Mouse (Mus musculus) stomach, embryonic 14.5 days (tissue): Measurements from ENCODE around the gene Rfwd3. TPM values are rescaled to one million over a fixed set of nuclear protein-coding genes. Genes with fewer than 3 reads are reported as not detected.

Source experiments
- ATAC-seq: fragments of 200-750 bp; cut with Nextera tagmentation; 2 replicates; pipeline ENCODE4 v1.8.0; 2017; ENCODE audit warnings: low read depth, moderate TSS enrichment; ENCODE audit not compliant: insufficient number of reproducible peaks, insufficient read depth, low FRiP score
- H3K27ac ChIP-seq: fragments of 300-500 bp; sonication (generic); 2 replicates; pipeline ENCODE4 v1.5.1; 2014; ENCODE audit warnings: mild to moderate bottlenecking, low read length, moderate library complexity, mixed read lengths
- H3K27me3 ChIP-seq: fragments of 300-500 bp; sonication (generic); 2 replicates; pipeline ENCODE4 v1.6.1; 2014; ENCODE audit warnings: low read length, control low read depth, mixed read lengths; ENCODE audit not compliant: control insufficient read depth, insufficient read depth
- H3K36me3 ChIP-seq: fragments of 300-500 bp; sonication (generic); 2 replicates; pipeline ENCODE4 v1.6.1; 2014; ENCODE audit warnings: mild to moderate bottlenecking, control low read depth, low read length, moderate library complexity, mixed read lengths; ENCODE audit not compliant: control insufficient read depth, insufficient read depth
- H3K4me1 ChIP-seq: fragments of 300-500 bp; sonication (generic); 2 replicates; pipeline ENCODE4 v1.6.1; 2014; ENCODE audit warnings: low read length, control low read depth, mixed read lengths; ENCODE audit not compliant: control insufficient read depth, insufficient read depth
- H3K4me2 ChIP-seq: fragments of 300-500 bp; sonication (generic); replicated peaks from 2 replicates; pipeline ENCODE4 v1.6.1; 2014; ENCODE audit warnings: low read depth, low read length, control low read depth
- H3K4me3 ChIP-seq: fragments of 300-500 bp; sonication (generic); 2 replicates; pipeline ENCODE4 v1.5.1; 2014; ENCODE audit warnings: low read depth, low read length, control low read depth
- H3K9ac ChIP-seq: fragments of 300-500 bp; sonication (generic); replicated peaks from 2 replicates; pipeline ENCODE4 v1.6.1; 2014; ENCODE audit warnings: low read depth, mild to moderate bottlenecking, control low read depth, low read length, moderate library complexity, mixed read lengths
- H3K9me3 ChIP-seq: fragments of 300-500 bp; sonication (generic); 2 replicates; pipeline ENCODE4 v1.6.1; 2016; ENCODE audit warnings: low read depth, low read length, control low read depth; ENCODE audit not compliant: control insufficient read depth
- WGBS: fragments of 180-500 bp; shearing (Covaris S2); extraction: QIAGEN DNeasy Blood & Tissue Kit; methylation state at CpG from one replicate; pipeline ENCODE4 v1.1.7; 2014; 5-methylcytosine and 5-hydroxymethylcytosine counted together
- polyA plus RNA-seq: library from polyadenylated mRNA; unstranded; fragments of >200 nt; fragmentation: Nextera tagmentation; extraction: Ambion mirVana; gene quantifications from 2 replicates; pipeline ENCODE4 v1.2.1, GENCODE M21; 2014

Rfwd3 gene
- polyA plus RNA-seq, 1 experiment from 2014 or later: 54.7 TPM

DNA sequence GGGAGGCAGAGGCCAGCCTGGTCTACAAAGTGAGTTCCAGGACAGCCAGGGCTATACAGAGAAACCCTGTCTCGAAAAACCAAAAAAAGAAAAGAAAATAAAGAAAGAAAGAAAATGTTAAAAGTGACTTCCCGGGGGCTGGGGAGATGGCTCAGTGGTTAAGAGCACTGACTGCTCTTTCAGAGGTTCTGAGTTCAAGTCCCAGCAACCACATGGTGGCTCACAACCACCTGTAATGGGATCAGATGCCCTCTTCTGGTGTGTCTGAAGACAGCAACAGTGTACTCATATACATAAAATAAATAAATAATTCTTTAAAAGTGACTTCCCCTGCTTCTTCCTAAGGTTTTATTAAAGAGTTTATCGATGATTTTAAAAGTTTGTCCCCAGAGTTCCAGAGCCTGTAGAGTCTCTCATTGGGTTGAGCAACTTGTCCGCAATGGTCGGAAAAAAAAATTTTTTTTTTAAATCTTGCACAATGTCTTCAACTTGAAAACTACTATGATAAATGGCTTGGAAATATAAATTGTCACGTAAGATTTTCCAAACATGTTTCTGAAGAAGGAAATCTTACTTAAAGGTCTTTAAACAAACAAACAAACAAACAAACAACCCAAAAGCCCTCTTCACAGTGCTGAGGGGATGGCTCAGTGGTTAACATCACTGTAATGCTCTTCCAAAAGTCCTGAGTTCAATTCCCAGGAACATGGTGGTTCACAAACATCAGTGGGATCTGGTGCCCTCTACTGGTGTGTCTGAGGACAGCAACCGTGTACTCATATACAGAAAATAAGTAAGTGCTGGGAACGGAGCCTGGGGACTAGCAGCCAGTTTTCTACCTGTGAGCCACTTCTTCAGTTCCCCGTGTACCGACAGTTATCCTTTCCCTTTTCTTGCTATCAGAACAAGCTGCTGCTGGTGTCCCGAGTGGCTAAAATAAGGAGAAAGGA, 850 bp upstream of the Rfwd3 start:
- 63% methylated on average over 11 of the region's 11 CpGs for WGBS
- no peaks in the 10 kb centered on the region for H3K27me3 ChIP-seq
- H3K9me3 ChIP-seq: no peaks in the 10 kb centered on the region
- H3K27ac ChIP-seq: peak overlapping the region; percentile 44; the same call in 1 of the 2 replicates
- peak overlapping the region; percentile 29; the same call in 1 of the 2 replicates for H3K4me2 ChIP-seq
- H3K4me3 ChIP-seq: peak overlapping the region; percentile 93; the same call in 1 of the 2 replicates
- H3K36me3 ChIP-seq: peaks cover 9% of the 10 kb centered on the region; the same call in 1 of the 2 replicates
- H3K4me1 ChIP-seq: no peaks in the 10 kb centered on the region
- no peak for ATAC-seq
- H3K9ac ChIP-seq: no peak overlapping the region

DNA sequence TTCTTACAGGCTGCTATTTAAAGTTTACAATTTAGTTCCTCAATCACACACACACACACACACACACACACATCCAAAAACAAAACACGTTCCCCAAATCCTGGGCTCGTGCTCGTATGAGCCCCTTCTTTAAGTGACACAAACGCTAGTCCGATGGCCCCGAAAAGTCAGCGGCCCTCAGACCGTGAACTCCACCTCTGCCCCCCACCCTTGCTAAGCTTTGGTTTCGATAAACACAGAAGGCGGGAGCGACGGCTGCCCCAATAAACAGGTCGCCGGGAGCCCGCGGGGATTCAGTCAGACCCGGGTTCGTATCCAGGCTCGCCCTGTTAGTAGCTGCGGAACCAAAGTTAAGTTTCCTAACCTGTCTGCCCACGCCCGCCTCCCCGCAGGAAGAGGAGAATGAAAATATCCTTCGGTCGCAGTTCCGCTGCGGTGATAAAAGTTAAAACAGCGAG, 630 bp downstream of the Rfwd3 start:
- H3K36me3 ChIP-seq: peaks cover 9% of the 10 kb centered on the region; the same call in 1 of the 2 replicates
- peak overlapping the region; percentile 90 for H3K27ac ChIP-seq
- H3K4me1 ChIP-seq: no peaks in the 10 kb centered on the region
- H3K4me3 ChIP-seq: peak overlapping the region; percentile 93
- peak; percentile 31; the same call in 1 of the 2 replicates for ATAC-seq
- H3K9me3 ChIP-seq: no peaks in the 10 kb centered on the region
- H3K9ac ChIP-seq: peak overlapping the region; percentile 89
- WGBS: 0% methylated on average over 28 of the region's 28 CpGs
- no peaks in the 10 kb centered on the region for H3K27me3 ChIP-seq
- H3K4me2 ChIP-seq: peak overlapping the region; percentile 36

DNA sequence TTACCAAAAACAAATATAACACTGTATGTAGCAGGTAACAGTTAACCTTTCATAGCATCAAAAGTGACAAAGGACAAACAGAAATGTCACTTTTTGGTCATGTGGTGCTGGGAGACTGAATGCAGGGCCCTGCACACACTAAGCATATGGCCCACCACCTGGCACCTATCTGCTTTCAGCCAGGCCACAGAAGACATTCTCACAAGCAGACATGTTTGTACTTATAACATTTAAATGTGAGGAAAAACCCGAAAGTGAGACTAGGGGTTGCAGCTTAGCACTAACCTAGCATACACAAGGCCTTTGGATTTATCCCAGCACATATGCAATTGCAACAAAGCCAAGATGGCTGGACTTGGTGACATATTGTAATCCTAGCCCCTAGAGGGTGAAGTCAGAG, 2.0 kb downstream of the Rfwd3 start:
- Histone ChIP-seq H3K4me1 (no peaks in the 10 kb centered on the region), H3K27me3 (no peaks in the 10 kb centered on the region), H3K9me3 (no peaks in the 10 kb centered on the region), H3K4me3 (no peak overlapping the region), H3K9ac (no peak overlapping the region), H3K4me2 (no peak overlapping the region), H3K27ac (no peak overlapping the region), H3K36me3 (peaks cover 22% of the 10 kb centered on the region)
- 69% methylated on average over 1 of the region's 1 CpGs for WGBS
- ATAC-seq: no peak

DNA sequence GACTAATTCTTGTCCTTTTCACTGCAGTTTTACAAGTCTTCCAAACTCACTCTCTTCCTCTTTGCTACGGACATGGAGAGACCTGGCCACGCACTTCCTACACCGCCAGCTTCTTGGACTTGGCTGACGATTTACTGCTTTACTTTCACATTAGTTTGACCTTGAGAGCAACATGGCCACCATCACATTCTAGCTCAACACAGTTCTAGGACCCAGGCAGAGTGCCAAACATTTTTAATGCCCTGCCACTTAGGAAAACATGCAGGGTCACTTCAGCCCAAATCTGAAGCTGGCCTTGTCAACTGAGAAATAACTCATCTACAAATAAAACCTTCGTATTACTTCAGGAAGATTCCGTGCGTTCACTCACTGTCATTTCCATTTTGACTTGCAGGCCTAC, 8.3 kb downstream of the Rfwd3 start:
- peaks cover 61% of the 10 kb centered on the region for H3K36me3 ChIP-seq
- no peaks in the 10 kb centered on the region for H3K27me3 ChIP-seq
- H3K27ac ChIP-seq: no peak overlapping the region
- no peak for ATAC-seq
- WGBS: 87% methylated on average over 7 of the region's 7 CpGs
- no peaks in the 10 kb centered on the region for H3K4me1 ChIP-seq
- no peak overlapping the region for H3K4me2 ChIP-seq
- H3K4me3 ChIP-seq: no peak overlapping the region
- H3K9me3 ChIP-seq: no peaks in the 10 kb centered on the region
- no peak overlapping the region for H3K9ac ChIP-seq

DNA sequence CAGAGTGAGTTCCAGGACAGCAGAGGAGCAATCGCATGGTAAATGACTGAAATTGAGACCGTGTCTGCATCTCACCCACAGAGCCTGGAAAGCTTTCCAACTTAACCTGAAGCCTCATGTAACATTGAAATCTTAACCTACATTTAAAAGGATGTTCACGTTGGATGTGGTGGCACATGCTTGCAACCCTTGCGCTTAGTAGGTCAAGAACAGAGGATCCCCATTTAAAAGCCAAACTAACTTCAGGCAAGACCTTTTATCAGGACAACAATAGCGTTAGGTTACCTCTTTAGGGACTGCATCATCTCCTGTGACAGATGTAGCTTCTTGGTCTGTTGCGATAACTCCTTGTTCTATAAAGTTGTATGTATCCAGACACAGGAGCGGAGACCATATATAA, 9.4 kb downstream of the Rfwd3 start:
- Histone ChIP-seq H3K9me3 (no peaks in the 10 kb centered on the region), H3K4me2 (no peak overlapping the region), H3K27me3 (no peaks in the 10 kb centered on the region), H3K9ac (no peak overlapping the region), H3K27ac (no peak overlapping the region), H3K4me3 (no peak overlapping the region), H3K36me3 (peaks cover 67% of the 10 kb centered on the region), H3K4me1 (no peaks in the 10 kb centered on the region)
- WGBS: 94% methylated on average over 7 of the region's 7 CpGs
- ATAC-seq: no peak

DNA sequence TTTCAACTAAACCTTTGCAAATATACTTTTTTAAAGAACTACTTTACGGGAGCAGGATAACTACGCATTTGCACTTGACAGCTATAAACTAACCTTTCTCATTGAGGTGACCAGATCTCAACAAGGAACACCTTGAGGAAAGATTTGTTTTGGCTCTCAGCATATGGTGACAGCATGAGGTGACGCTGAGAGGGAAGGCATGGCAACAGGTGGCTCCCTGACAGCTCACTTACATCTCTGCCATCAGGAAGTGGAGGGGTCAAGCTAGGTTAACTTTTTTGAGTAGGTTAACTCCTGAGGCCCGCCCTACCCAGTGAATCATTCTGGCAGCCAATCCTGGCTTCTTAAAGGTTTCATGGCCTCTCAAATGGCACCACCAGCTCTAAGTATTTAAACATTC, 14.4 kb downstream of the Rfwd3 start:
- no peak overlapping the region for H3K9ac ChIP-seq
- ATAC-seq: no peak
- no peak overlapping the region for H3K4me3 ChIP-seq
- no peaks in the 10 kb centered on the region for H3K9me3 ChIP-seq
- H3K27me3 ChIP-seq: no peaks in the 10 kb centered on the region
- H3K36me3 ChIP-seq: peaks cover 79% of the 10 kb centered on the region
- no peaks in the 10 kb centered on the region for H3K4me1 ChIP-seq
- no peak overlapping the region for H3K27ac ChIP-seq
- H3K4me2 ChIP-seq: no peak overlapping the region
- 73% methylated on average over 4 of the region's 4 CpGs for WGBS

DNA sequence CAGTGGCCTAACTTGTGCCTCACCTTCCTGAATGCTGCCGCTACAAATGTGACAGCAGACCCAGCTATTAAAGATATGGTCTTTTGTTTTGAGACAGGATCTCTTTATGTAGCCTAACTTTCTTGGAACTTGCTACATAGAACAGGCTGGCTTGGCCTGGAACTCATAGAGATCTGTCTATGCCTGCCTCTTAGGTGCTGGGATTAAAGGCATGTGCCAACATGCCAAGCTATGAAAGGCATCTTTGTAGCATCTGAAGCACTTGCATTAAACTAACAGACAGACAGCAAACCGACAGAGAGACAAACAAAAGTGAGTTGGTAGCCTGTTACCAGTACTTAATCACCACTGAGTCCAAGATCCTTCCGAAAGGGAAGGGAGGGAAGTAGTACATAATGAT, 17.9 kb downstream of the Rfwd3 start:
- no peaks in the 10 kb centered on the region for H3K4me1 ChIP-seq
- 81% methylated on average over 3 of the region's 3 CpGs for WGBS
- peaks cover 77% of the 10 kb centered on the region for H3K36me3 ChIP-seq
- H3K27ac ChIP-seq: no peak overlapping the region
- no peaks in the 10 kb centered on the region for H3K9me3 ChIP-seq
- H3K4me3 ChIP-seq: no peak overlapping the region
- H3K9ac ChIP-seq: no peak overlapping the region
- H3K4me2 ChIP-seq: no peak overlapping the region
- no peak for ATAC-seq
- no peaks in the 10 kb centered on the region for H3K27me3 ChIP-seq

DNA sequence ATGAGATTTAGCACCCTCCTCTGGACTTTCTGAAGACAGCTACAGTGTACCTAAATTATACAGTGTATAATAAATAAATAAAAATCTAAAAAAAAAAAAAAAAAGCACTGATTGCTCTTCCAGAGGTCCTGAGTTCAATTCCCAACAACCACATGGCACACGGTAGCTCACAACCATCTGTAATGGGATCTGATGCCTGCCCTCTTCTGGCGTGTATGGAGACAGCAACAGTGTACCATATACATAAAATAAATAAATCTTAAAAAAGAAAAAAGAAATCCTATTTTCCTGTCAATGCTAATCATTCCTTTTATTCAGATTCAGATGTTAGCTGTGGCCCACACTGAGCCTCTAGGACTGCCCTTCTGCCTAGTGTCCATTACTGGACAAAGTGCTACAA, 31.7 kb downstream of the Rfwd3 start:
- no peak for ATAC-seq
- Histone ChIP-seq H3K4me3 (no peak overlapping the region), H3K4me2 (no peak overlapping the region), H3K27ac (no peak overlapping the region), H3K36me3 (peaks cover 8% of the 10 kb centered on the region; the same call in 1 of the 2 replicates), H3K27me3 (no peaks in the 10 kb centered on the region), H3K9ac (no peak overlapping the region), H3K9me3 (no peaks in the 10 kb centered on the region), H3K4me1 (no peaks in the 10 kb centered on the region)
- 78% methylated on average over 2 of the region's 2 CpGs for WGBS
